Mouse (Mus musculus): ENCODE results near the gene Ccr1. TPM values are rescaled to one million over a fixed set of nuclear protein-coding genes. Genes with fewer than 3 reads are reported as not detected.

Gene Ccr1
- not detected in 2 replicates for total RNA-seq (2012; rRNA removed)

GRCm38 (mm10) chr9:123968290-123968912 is at the start of gene Ccr1:
TSS of gene Ccr1 (minus strand) at chr9:123968692.
- TF ChIP-seq ZC3H11A (IDR thresholded peaks at IDR 0.05; ENCODE audit: borderline replicate concordance, low read depth, low read length) (no peak), ZNF384 (IDR thresholded peaks at IDR 0.05; ENCODE audit: low read depth, low read length) (no peak), MAFK (IDR thresholded peaks at IDR 0.05; ENCODE audit: insufficient read depth, low read depth, low read length) (no peak), HCFC1 (IDR thresholded peaks at IDR 0.05; ENCODE audit: borderline replicate concordance, insufficient read depth, low read length) (no peak), CHD2 (IDR thresholded peaks at IDR 0.05; ENCODE audit: low read depth, low read length) (no peak)
- H3K4me3 ChIP-seq (ENCODE audit: insufficient read depth in 1 of 2, low read depth in 1 of 2, low read length in 2 of 2, poor library complexity in 1 of 2, severe bottlenecking in 1 of 2) = no peak within 1 kb of the TSS
- H3K27ac ChIP-seq (ENCODE audit: insufficient read depth, low read depth, low read length, poor library complexity, severe bottlenecking) = no peak within 1 kb of the TSS
- H3K9ac ChIP-seq (ENCODE audit: insufficient read depth, low read depth, low read length, poor library complexity, severe bottlenecking) = no peak within 1 kb of the TSS
- DNase-seq (ENCODE audit: low read depth, low spot score) = no peak
- H3K36me3 ChIP-seq (ENCODE audit: control insufficient read depth, insufficient read depth, low read length, poor library complexity, severe bottlenecking) = no peaks in the 10 kb centered on the region
- in situ Hi-C loops (cut with MboI; ENCODE audit: low sequenced_read_pairs in 2 of 2, unreplicated experiment in 2 of 2) = no loop called here
- no peaks in the 10 kb centered on the region for H3K9me3 ChIP-seq (ENCODE audit: control insufficient read depth, insufficient read depth, low read depth, low read length)
- H3K4me1 ChIP-seq (ENCODE audit: control insufficient read depth in 2 of 2, insufficient read depth in 2 of 2, low read length in 2 of 2, poor library complexity in 1 of 2) = no peaks in the 10 kb centered on the region

DNA sequence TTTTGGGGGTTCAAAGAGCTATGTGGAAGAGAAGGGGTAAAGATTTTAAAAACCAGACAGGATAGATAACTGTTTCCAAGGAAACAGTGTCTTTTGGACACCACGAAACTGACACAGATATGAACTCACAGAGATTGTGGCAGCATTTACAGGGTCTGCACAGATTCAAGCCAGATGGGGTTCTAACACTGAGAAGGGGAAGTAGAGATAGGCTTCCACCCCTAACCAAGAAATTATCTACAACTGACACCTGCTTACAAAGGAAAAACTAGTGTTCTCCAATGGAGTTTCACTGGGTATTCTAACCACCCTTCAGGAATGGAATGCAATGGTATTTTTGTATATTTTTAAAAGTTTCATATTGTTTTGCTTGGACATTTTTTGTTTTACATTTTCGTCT is 47.6 kb upstream of the Ccr1 start:
- DNase-seq (ENCODE audit: low read depth, low spot score) = no peak
- Histone ChIP-seq H3K9ac (ENCODE audit: insufficient read depth, low read depth, low read length, poor library complexity, severe bottlenecking) (no peak overlapping the region), H3K9me3 (ENCODE audit: control insufficient read depth, insufficient read depth, low read depth, low read length) (no peaks in the 10 kb centered on the region), H3K4me1 (ENCODE audit: control insufficient read depth in 2 of 2, insufficient read depth in 2 of 2, low read length in 2 of 2, poor library complexity in 1 of 2) (no peaks in the 10 kb centered on the region), H3K27ac (ENCODE audit: insufficient read depth, low read depth, low read length, poor library complexity, severe bottlenecking) (no peak overlapping the region), H3K4me3 (ENCODE audit: insufficient read depth in 1 of 2, low read depth in 1 of 2, low read length in 2 of 2, poor library complexity in 1 of 2, severe bottlenecking in 1 of 2) (no peak overlapping the region), H3K36me3 (ENCODE audit: control insufficient read depth, insufficient read depth, low read length, poor library complexity, severe bottlenecking) (no peaks in the 10 kb centered on the region)
- TF ChIP-seq ZC3H11A (IDR thresholded peaks at IDR 0.05; ENCODE audit: borderline replicate concordance, low read depth, low read length) = no peak
- TF ChIP-seq CHD2 (IDR thresholded peaks at IDR 0.05; ENCODE audit: low read depth, low read length) = no peak
- no peak for TF ChIP-seq ZNF384 (IDR thresholded peaks at IDR 0.05; ENCODE audit: low read depth, low read length)
- in situ Hi-C loops (cut with MboI; ENCODE audit: low sequenced_read_pairs in 2 of 2, unreplicated experiment in 2 of 2) = no loop called here

DNA sequence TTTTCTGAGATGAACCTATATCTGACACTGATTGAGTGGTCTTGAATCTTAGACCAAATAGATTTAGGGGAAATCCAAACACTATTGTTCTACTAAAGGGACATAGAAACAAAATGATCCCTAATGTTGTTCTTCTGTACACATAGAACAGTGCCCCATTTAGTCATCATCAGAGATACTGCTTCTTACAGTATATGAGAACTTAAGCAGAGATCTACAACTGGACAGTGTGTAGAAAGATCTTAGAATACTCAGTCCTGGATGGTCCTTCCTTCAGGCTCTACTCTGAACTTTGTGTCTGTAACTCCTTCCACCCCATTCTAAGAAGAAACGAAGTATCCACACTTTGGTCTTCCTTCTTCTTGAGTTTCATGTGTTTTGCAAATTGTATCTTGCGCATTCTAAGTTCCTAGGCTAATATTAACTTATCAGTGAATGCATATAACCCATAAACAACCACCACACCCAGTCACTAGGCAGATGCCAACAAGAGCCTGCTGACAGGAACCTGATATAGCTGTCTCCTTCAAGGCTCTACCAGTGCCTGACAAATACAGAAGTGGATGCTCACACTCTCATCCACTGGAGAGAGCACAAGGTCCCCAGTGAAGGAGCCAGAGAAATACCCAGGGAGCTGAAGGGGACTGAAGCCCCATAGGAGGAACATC is 46.6 kb upstream of the Ccr1 start:
- H3K36me3 ChIP-seq (ENCODE audit: control insufficient read depth, insufficient read depth, low read length, poor library complexity, severe bottlenecking) = no peaks in the 10 kb centered on the region
- no peak for DNase-seq (ENCODE audit: low read depth, low spot score)
- no peak overlapping the region for H3K9ac ChIP-seq (ENCODE audit: insufficient read depth, low read depth, low read length, poor library complexity, severe bottlenecking)
- no peaks in the 10 kb centered on the region for H3K9me3 ChIP-seq (ENCODE audit: control insufficient read depth, insufficient read depth, low read depth, low read length)
- no peak overlapping the region for H3K4me3 ChIP-seq (ENCODE audit: insufficient read depth in 1 of 2, low read depth in 1 of 2, low read length in 2 of 2, poor library complexity in 1 of 2, severe bottlenecking in 1 of 2)
- H3K27ac ChIP-seq (ENCODE audit: insufficient read depth, low read depth, low read length, poor library complexity, severe bottlenecking) = no peak overlapping the region
- TF ChIP-seq HCFC1 (IDR thresholded peaks at IDR 0.05; ENCODE audit: borderline replicate concordance, insufficient read depth, low read length) (no peak), ZNF384 (IDR thresholded peaks at IDR 0.05; ENCODE audit: low read depth, low read length) (no peak), CHD2 (IDR thresholded peaks at IDR 0.05; ENCODE audit: low read depth, low read length) (no peak), MAFK (IDR thresholded peaks at IDR 0.05; ENCODE audit: insufficient read depth, low read depth, low read length) (no peak), ZC3H11A (IDR thresholded peaks at IDR 0.05; ENCODE audit: borderline replicate concordance, low read depth, low read length) (no peak)
- in situ Hi-C loops (cut with MboI; ENCODE audit: low sequenced_read_pairs in 2 of 2, unreplicated experiment in 2 of 2) = no loop called here
- no peaks in the 10 kb centered on the region for H3K4me1 ChIP-seq (ENCODE audit: control insufficient read depth in 2 of 2, insufficient read depth in 2 of 2, low read length in 2 of 2, poor library complexity in 1 of 2)

DNA sequence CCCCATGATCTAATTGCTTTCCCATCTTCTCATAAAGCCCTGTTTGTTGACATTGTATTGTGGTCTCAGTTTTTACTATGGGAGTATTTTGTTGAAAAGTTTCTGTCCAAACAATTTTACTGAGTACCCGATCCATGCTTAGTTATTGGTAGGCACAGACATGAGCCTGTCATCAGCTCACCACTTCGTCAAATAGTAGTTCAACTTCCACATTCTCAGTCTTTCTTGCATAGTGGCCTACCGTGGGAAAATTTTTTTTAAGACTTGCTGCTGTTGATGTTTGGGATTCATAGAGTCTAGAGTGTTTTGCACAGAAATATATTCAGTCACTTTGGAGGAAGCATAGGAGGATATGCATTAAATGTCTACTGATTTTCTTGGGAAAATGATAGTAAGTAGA is 44.8 kb upstream of the Ccr1 start:
- H3K9ac ChIP-seq (ENCODE audit: insufficient read depth, low read depth, low read length, poor library complexity, severe bottlenecking) = no peak overlapping the region
- H3K4me1 ChIP-seq (ENCODE audit: control insufficient read depth in 2 of 2, insufficient read depth in 2 of 2, low read length in 2 of 2, poor library complexity in 1 of 2) = no peaks in the 10 kb centered on the region
- DNase-seq (ENCODE audit: low read depth, low spot score) = no peak
- in situ Hi-C loops (cut with MboI; ENCODE audit: low sequenced_read_pairs in 2 of 2, unreplicated experiment in 2 of 2) = no loop called here
- H3K4me3 ChIP-seq (ENCODE audit: insufficient read depth in 1 of 2, low read depth in 1 of 2, low read length in 2 of 2, poor library complexity in 1 of 2, severe bottlenecking in 1 of 2) = no peak overlapping the region
- TF ChIP-seq MAFK (IDR thresholded peaks at IDR 0.05; ENCODE audit: insufficient read depth, low read depth, low read length) (no peak), ZC3H11A (IDR thresholded peaks at IDR 0.05; ENCODE audit: borderline replicate concordance, low read depth, low read length) (no peak), CHD2 (IDR thresholded peaks at IDR 0.05; ENCODE audit: low read depth, low read length) (no peak), ZNF384 (IDR thresholded peaks at IDR 0.05; ENCODE audit: low read depth, low read length) (no peak), HCFC1 (IDR thresholded peaks at IDR 0.05; ENCODE audit: borderline replicate concordance, insufficient read depth, low read length) (no peak)
- H3K27ac ChIP-seq (ENCODE audit: insufficient read depth, low read depth, low read length, poor library complexity, severe bottlenecking) = no peak overlapping the region
- H3K9me3 ChIP-seq (ENCODE audit: control insufficient read depth, insufficient read depth, low read depth, low read length) = no peaks in the 10 kb centered on the region
- no peaks in the 10 kb centered on the region for H3K36me3 ChIP-seq (ENCODE audit: control insufficient read depth, insufficient read depth, low read length, poor library complexity, severe bottlenecking)
